Mouse (Mus musculus): Measurements from ENCODE around the gene Nid1. TPM values are rescaled to one million over a fixed set of nuclear protein-coding genes. Genes with fewer than 3 reads are reported as not detected.

Nid1 gene
- polyA plus RNA-seq, 1 experiment from 2014 or later, result 63.2 TPM

DNA sequence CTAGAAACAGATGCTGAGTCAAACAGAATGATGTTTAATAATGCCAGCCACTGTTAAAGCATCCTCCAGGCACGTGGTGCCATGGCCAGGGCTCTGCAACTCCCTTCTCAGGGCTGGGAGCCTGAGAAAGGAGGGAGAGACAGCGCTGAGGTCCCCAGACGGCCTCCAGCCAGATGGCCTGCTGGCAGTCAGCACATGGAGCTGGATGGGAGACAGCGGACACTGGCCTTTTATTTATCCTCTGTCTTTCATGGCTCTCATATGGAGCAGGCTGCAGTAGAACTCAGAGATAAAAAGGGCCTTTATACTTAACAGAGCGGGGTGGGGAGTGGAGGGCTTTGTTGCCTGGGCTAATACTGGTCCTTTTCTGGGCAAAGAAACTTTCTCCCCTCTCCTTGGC lies 43.7 kb downstream of the Nid1 start:
- no peak for ATAC-seq (ENCODE audit: low FRiP score, low read depth)
- WGBS, result 51% methylated on average over 5 of the region's 5 CpGs
- Histone ChIP-seq H3K4me3 (no peak overlapping the region), H3K27me3 (no peaks in the 10 kb centered on the region), H3K4me2 (replicated peaks) (no peak overlapping the region), H3K4me1 (no peaks in the 10 kb centered on the region), H3K9me3 (no peaks in the 10 kb centered on the region), H3K36me3 (peaks cover 29% of the 10 kb centered on the region), H3K9ac (no peak overlapping the region; the same call in 1 of the 2 replicates), H3K27ac (no peak overlapping the region)

- Histone ChIP-seq H3K4me1 (no peaks in the 10 kb centered on the region), H3K9ac (no peak overlapping the region), H3K36me3 (peaks cover 26% of the 10 kb centered on the region), H3K4me2 (replicated peaks) (no peak overlapping the region), H3K27ac (no peak overlapping the region), H3K27me3 (no peaks in the 10 kb centered on the region), H3K9me3 (no peaks in the 10 kb centered on the region), H3K4me3 (no peak overlapping the region)
- 89% methylated on average over 16 of the region's 16 CpGs for WGBS
- ATAC-seq (ENCODE audit: low FRiP score, low read depth), result no peak
Measured at GRCm38 (mm10) chr13:13481875-13482674, 44.7 kb downstream of the Nid1 start.

GRCm38 (mm10) chr13:13484351-13484751 lies 47.0 kb downstream of the Nid1 start:
- no peaks in the 10 kb centered on the region for H3K27me3 ChIP-seq
- H3K9me3 ChIP-seq, result no peaks in the 10 kb centered on the region
- WGBS, result 55% methylated on average over 7 of the region's 7 CpGs
- no peak for ATAC-seq (ENCODE audit: low FRiP score, low read depth)
- peaks cover 26% of the 10 kb centered on the region for H3K36me3 ChIP-seq
- H3K4me2 ChIP-seq (replicated peaks), result no peak overlapping the region
- peaks cover 5% of the 10 kb centered on the region; the same call in 1 of the 2 replicates for H3K4me1 ChIP-seq
- no peak overlapping the region for H3K9ac ChIP-seq
- no peak overlapping the region for H3K27ac ChIP-seq
- H3K4me3 ChIP-seq, result no peak overlapping the region

DNA sequence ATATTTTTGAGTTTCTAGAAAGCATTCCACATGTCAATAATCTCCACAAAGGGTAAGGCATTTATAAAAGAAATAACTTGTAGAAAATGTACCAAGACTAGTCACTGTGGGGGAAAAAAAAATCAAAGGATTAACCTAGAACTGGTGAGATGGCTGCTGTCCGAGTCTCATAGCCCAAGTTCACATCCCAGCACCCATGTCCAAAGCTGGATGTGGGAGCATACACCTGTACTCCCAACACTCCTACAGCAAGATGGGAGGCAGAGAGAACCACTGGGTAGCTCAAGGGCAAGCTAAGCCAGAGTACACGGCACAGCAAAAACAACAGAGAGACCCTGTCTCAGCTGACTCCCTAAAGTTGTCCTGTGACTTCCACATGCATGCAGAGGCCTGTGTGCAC lies 47.5 kb downstream of the Nid1 start:
- no peak overlapping the region for H3K4me3 ChIP-seq
- H3K9me3 ChIP-seq, result no peaks in the 10 kb centered on the region
- H3K27me3 ChIP-seq, result no peaks in the 10 kb centered on the region
- no peak overlapping the region for H3K9ac ChIP-seq
- H3K4me1 ChIP-seq, result peaks cover 8% of the 10 kb centered on the region
- peaks cover 26% of the 10 kb centered on the region for H3K36me3 ChIP-seq
- ATAC-seq (ENCODE audit: low FRiP score, low read depth), result 0 out of 2 replicates have a peak, but pooled peaks have one; percentile 7
- H3K27ac ChIP-seq, result no peak overlapping the region
- no peak overlapping the region for H3K4me2 ChIP-seq (replicated peaks)
- 81% methylated on average over 2 of the region's 2 CpGs for WGBS

DNA sequence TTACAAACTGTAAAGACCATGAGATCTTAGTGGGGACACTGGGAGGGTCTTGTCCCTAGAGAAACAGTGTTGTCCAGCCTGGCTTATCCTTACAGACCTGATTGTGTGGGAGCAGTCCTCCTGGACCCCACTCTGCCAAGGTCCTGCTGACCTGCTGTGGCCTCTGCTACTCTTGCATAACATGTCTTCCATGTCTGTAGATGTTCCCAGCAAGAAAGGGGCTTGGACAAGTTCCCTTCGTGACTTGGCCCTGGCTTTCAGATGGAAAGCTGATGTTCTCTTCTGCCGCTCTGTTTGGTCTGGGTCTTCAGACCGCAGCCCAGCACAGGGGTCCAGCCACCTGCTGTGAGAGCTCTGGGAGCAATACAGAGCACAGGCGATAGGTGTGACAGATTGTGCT lies 48.3 kb downstream of the Nid1 start:
- H3K4me1 ChIP-seq, result peaks cover 11% of the 10 kb centered on the region
- H3K9me3 ChIP-seq, result no peaks in the 10 kb centered on the region
- no peak overlapping the region for H3K4me3 ChIP-seq
- H3K27me3 ChIP-seq, result no peaks in the 10 kb centered on the region
- no peak overlapping the region for H3K4me2 ChIP-seq (replicated peaks)
- 80% methylated on average over 4 of the region's 4 CpGs for WGBS
- H3K36me3 ChIP-seq, result peaks cover 26% of the 10 kb centered on the region
- H3K9ac ChIP-seq, result no peak overlapping the region
- H3K27ac ChIP-seq, result no peak overlapping the region
- ATAC-seq (ENCODE audit: low FRiP score, low read depth), result no peak

- H3K4me3 ChIP-seq, result no peak overlapping the region
- H3K9ac ChIP-seq, result no peak overlapping the region
- H3K36me3 ChIP-seq, result peaks cover 20% of the 10 kb centered on the region
- H3K27ac ChIP-seq, result no peak overlapping the region
- H3K4me1 ChIP-seq, result peaks cover 14% of the 10 kb centered on the region
- H3K4me2 ChIP-seq (replicated peaks), result no peak overlapping the region
- no peaks in the 10 kb centered on the region for H3K27me3 ChIP-seq
- WGBS, result 86% methylated on average over 1 of the region's 1 CpGs
- H3K9me3 ChIP-seq, result no peaks in the 10 kb centered on the region
- no peak for ATAC-seq (ENCODE audit: low FRiP score, low read depth)
Measured at GRCm38 (mm10) chr13:13487851-13488250, 50.5 kb downstream of the Nid1 start.

- H3K4me2 ChIP-seq (replicated peaks), result no peak overlapping the region
- no peaks in the 10 kb centered on the region for H3K9me3 ChIP-seq
- H3K9ac ChIP-seq, result no peak overlapping the region
- no peaks in the 10 kb centered on the region for H3K27me3 ChIP-seq
- H3K4me1 ChIP-seq, result peaks cover 14% of the 10 kb centered on the region
- H3K36me3 ChIP-seq, result peaks cover 15% of the 10 kb centered on the region
- H3K27ac ChIP-seq, result no peak overlapping the region
- WGBS, result 43% methylated on average over 5 of the region's 5 CpGs
- ATAC-seq (ENCODE audit: low FRiP score, low read depth), result peak; percentile 38; the same call in 1 of the 2 replicates
- H3K4me3 ChIP-seq, result no peak overlapping the region
Measured at GRCm38 (mm10) chr13:13489861-13490260, 52.5 kb downstream of the Nid1 start.

DNA sequence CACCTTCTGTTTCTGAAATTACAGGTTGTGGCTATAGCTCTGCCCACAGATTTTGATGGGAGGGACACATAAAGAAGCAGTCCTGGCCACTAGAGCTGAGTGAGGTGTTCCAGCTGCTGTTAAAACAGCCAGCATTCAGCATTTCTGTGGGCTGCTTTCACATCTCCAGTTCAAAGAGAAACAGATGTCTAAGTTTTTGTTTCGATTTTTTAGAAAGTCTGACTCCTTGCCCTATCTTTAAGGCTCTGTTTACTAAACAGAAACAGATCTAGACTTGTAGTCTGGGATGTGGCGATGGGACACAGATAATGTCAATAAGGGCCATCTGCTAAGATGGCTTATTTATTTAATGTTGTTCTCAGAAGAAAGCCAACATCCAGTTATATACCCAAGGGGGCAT lies 54.8 kb downstream of the Nid1 start:
- H3K4me2 ChIP-seq (replicated peaks), result no peak overlapping the region
- H3K9me3 ChIP-seq, result no peaks in the 10 kb centered on the region
- no peak overlapping the region for H3K27ac ChIP-seq
- no peaks in the 10 kb centered on the region for H3K27me3 ChIP-seq
- no peak overlapping the region for H3K4me3 ChIP-seq
- ATAC-seq (ENCODE audit: low FRiP score, low read depth), result no peak
- H3K9ac ChIP-seq, result no peak overlapping the region
- H3K4me1 ChIP-seq, result peaks cover 14% of the 10 kb centered on the region
- 49% methylated on average over 2 of the region's 2 CpGs for WGBS
- H3K36me3 ChIP-seq, result peaks cover 15% of the 10 kb centered on the region

DNA sequence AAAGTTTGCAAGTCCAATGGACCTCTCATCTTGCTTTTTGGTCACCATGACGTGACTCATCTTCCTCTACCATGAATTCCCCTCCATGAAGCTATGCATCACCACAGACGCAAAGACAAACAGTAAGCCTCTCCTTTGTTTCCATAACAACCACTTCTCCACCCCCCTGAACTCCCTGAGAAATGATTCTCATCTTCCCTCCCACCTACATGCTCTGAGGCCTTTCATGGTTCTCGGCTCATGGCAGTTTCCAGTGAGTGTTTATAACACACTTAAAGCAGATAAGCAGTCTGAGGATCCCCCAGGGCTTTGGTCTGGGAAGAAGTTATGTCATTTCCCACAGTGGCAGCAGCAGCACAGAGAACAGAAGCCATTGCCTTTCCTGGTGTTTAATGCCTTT lies 56.2 kb downstream of the Nid1 start:
- H3K4me3 ChIP-seq, result no peak overlapping the region
- H3K4me2 ChIP-seq (replicated peaks), result no peak overlapping the region
- H3K27me3 ChIP-seq, result no peaks in the 10 kb centered on the region
- H3K27ac ChIP-seq, result no peak overlapping the region
- WGBS, result 53% methylated on average over 3 of the region's 3 CpGs
- H3K9me3 ChIP-seq, result no peaks in the 10 kb centered on the region
- H3K4me1 ChIP-seq, result peaks cover 14% of the 10 kb centered on the region
- H3K9ac ChIP-seq, result no peak overlapping the region
- ATAC-seq (ENCODE audit: low FRiP score, low read depth), result no peak
- H3K36me3 ChIP-seq, result peaks cover 9% of the 10 kb centered on the region

DNA sequence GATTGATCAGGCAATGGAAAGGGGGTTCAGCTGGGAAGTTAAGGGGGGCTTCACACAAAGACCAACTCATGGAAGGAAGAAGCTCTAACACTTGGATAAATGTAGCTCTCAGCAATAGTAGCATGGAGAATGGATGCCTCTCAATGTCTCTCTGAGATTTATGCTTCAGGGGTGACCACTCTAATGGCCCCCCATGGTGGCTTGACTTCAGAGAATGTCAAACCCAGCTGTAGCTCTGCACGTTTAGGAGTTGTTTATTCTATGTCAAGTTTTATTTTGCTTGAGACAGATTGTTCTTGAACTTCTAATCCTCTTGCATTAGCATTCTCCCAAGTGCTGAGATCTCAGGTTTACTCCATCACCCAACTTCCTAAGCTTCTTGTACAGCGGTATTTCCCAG lies 60.7 kb downstream of the Nid1 start:
- Histone ChIP-seq H3K27me3 (no peaks in the 10 kb centered on the region), H3K4me3 (no peak overlapping the region), H3K36me3 (peaks cover 24% of the 10 kb centered on the region), H3K27ac (no peak overlapping the region), H3K4me2 (replicated peaks) (no peak overlapping the region), H3K4me1 (no peaks in the 10 kb centered on the region), H3K9ac (no peak overlapping the region), H3K9me3 (no peaks in the 10 kb centered on the region)
- ATAC-seq (ENCODE audit: low FRiP score, low read depth), result no peak
- WGBS, result 69% methylated on average over 2 of the region's 2 CpGs

GRCm38 (mm10) chr13:13502406-13502805 lies 65.1 kb downstream of the Nid1 start:
- Histone ChIP-seq H3K4me1 (no peaks in the 10 kb centered on the region), H3K27ac (no peak overlapping the region), H3K4me2 (replicated peaks) (no peak overlapping the region), H3K4me3 (no peak overlapping the region), H3K9me3 (no peaks in the 10 kb centered on the region), H3K9ac (no peak overlapping the region), H3K27me3 (no peaks in the 10 kb centered on the region), H3K36me3 (peaks cover 34% of the 10 kb centered on the region)
- ATAC-seq (ENCODE audit: low FRiP score, low read depth), result no peak
- WGBS, result 91% methylated on average over 10 of the region's 10 CpGs

GRCm38 (mm10) chr13:13503695-13504386 lies 66.5 kb downstream of the Nid1 start:
- Histone ChIP-seq H3K27ac (no peak overlapping the region), H3K9me3 (no peaks in the 10 kb centered on the region), H3K27me3 (no peaks in the 10 kb centered on the region), H3K36me3 (peaks cover 47% of the 10 kb centered on the region), H3K4me1 (no peaks in the 10 kb centered on the region), H3K4me3 (no peak overlapping the region), H3K4me2 (replicated peaks) (no peak overlapping the region), H3K9ac (no peak overlapping the region)
- ATAC-seq (ENCODE audit: low FRiP score, low read depth), result peak; percentile 57; the same call in 1 of the 2 replicates
- 57% methylated on average over 4 of the region's 4 CpGs for WGBS
